Mouse (Mus musculus): ENCODE data around the gene Cst11.
"Not testable (repeated sequence)": the region's sequence is repeated elsewhere in the genome, so short reads cannot be mapped to it uniquely, and the experiment has no call there.

Cst11 gene

DNA sequence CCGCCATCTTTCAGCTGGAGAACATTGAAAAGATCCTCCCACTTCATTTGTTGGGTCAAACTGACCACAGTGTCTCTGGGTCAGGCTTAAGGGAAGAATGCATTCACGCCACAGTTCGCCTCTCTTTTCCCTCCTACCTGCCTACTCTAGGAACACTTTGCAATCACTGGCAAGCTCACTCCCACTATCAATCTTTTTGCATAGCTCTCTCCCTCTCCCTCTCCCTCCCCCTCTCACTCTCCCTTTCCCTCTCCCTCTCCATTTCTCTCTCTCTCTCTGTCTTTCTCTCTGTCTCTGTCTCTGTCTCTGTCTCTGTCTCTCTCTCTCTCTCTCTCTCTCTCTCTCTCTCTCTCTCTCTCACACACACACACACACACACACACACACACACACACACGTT, at the start of gene Cst11:
Cst11 (minus strand) TSS at position 101 of the 400 bp plus-strand sequence.
- DNase-seq, result not testable (repeated sequence)

DNA sequence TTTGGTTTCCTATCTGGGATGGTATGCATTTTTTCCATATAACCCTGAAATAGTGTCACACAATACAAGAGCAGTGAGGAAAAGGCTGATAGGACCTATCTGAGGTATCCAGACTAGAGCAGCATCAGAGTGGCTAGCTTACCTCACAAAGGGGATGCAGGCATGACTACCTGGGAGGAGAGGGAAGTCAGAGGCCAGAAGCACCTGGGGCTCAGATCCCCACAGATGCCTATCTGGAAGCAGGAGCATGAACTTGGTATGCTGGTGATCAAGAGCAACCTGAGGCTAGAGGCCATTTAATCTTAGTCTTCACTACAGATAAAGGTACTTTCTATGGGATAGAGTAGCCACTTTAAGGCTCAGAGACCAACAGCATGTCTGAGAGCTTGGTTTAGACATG, 48.6 kb upstream of the Cst11 start, which contains the start of gene Cst13:
Cst13 (plus strand) TSS at position 173 of the 400 bp plus-strand sequence.
- no peak for DNase-seq

DNA sequence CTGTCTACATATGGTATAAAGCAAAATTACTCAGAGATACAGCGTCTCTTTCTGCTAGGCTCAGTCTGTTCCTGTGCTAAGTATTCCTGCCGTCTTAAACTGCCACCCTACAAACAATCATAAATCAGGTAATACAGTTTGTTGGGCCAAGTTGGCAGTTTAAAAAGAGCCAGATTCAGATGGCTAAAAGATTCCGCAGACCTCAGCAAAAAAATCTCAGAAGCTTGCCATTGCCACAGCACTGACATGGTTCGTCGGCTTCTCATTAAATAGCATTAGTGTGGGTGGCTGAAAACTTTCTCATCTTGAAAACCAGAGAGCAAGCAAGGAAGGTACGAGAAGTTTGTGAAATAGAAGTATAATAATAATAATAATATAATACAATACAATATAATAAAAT, 35.4 kb upstream of the Cst11 start:
- DNase-seq, result no peak

DNA sequence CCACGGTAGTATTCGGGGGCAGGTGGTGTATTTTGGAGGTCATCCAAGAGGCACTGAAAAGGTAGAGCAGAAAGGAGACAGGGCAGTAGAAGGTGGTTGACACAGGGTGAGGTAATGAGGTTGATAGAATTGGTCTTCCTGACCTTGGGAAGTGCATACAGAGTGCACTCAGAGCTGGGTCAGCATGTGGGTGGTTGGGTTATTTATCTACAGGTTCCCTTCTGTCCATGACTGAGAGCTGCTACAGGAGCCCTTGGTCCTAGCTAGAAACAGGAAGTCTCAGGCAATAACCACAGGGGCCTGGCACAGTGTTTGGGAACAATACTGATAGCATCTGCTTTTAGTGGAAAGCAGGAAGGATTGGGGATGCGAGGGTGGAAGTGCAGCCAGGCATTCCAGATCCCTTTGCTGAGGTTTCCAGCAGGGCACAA, 30.2 kb upstream of the Cst11 start:
- peak in 1 of 2 experiments; percentile 5 for DNase-seq

DNA sequence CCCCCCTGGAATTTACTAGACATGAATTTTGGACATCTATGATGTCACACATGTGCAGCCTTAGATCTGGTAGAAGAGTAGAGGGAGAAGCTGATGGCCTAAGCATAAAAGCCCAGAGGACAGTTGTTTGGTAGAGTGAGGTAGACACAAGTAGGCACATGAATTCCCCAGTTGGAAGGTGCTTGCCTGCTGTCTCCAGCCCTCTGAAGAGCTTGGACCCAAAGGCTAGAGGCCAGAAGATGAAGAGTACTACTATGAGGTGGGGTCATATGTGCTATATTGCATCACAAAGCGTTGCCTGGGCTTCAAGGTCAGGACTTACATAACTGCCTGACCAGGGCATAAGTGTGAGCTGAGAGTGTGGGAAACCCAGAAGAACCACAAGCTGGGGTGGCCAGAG, 27.2 kb upstream of the Cst11 start, which contains the start of gene Cst8:
Cst8 (plus strand) TSS at position 301 of the 400 bp plus-strand sequence.
- DNase-seq, result no peak

DNA sequence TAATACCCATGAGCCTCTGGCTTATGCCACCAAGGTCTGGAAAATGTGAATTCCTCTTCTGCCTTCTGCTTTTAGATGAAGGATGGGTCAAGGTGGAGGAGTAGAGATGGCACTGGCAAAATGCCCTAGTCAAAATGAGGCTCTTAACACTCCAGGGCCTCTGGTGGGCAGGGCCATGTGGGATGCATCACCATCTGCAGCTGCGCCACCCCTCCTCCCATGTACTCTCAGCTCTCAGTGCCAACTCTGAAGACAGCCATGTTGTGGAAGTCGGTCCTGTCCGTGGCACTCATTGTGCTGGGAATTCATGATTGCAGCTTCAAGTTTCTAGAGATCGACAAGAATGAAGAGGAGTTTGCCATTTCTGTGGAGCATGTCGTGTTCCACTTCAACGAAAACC, 17.8 kb upstream of the Cst11 start, which contains the start of gene Cst12:
Cst12 (plus strand) TSS at position 220 of the 400 bp plus-strand sequence.
- no peak for DNase-seq

GRCm38 (mm10) chr2:148781709-148782108, 10.4 kb upstream of the Cst11 start, which contains the start of gene 8030411F24Rik:
Gene 8030411F24Rik, plus strand, starts transcription at chr2:148782009.
- no peak for DNase-seq

DNA sequence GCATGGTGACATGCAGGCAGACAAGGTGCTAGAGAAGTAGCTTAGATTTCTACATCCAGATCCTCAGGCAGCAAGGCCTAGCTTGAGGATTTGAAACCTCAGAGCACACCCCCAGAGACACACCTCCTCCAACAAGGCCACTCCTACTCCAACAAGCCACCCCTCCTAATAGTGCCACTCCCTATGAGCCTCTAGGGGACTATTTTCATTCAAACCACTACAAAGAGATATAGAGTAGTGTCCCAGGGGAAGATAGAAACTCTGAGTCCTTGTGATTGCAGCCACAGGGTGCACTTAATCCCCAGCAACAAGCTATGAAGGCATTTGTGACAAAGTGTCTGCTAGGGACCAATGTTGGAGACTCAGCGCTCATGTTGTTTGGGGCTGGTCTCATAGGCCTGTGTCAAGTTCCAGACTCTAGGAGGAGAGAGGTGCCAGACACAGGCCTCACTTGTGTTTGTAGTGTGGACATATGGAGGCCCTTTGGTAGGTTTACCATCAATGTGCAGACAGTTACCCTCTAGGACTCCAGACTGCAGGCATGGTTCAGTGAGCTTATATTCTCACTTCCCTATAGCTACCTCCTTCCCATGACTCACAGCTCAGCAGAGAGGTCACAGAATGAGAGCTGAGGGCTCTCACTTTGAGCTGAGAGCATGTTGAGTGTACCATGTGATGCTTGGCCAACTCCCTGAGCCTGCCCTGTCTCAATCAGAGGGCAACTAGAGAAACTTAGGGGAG, 7.5 kb downstream of the Cst11 start:
- no peak for DNase-seq

- DNase-seq, result no peak
These were observed 16.9 kb downstream of the Cst11 start for GRCm38 (mm10) chr2:148754310-148754846.

DNA sequence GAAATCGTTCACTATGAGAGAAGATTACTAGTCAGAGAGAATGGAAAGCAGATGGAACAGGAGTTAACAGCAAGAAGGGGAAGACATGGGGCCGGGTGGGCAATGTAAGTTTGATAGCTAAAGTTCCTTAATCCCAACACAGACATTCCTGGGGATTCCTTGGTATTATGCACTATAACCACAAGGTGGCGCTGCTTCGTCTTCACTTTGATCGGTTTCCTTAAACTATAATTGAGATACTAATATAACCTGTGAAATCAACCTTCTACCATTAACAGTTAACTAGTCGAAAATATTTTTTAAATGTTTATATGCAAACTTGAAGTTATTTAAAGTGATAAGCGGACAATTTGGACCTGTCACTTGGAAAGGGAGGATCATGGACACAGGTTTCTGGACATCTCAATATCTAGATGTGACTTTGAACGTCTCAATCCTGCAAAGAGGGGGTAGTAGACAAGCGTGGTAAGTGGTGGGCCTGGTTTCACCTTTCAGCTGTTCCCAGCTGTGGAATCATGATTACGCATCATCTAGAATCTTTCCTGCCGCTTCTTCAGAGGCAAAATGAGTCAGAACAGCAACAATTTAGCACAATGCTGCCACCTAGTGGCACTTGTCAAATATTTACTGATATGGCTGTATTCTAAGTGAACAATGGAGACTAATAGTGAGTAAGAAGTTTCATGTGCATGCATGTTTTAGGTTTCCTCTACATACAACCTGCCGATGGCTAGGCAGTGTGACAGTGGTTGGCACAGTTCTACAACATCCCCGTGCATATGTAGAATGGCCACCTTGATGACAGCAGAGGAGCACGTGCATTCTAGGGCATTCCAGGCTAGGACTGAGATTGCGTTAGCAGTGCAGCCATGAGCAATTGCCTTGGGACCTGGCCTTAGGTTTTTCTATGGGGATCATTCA, 19.1 kb downstream of the Cst11 start:
- DNase-seq, result peak; percentile 68 to 79

GRCm38 (mm10) chr2:148750058-148750457, 21.2 kb downstream of the Cst11 start, which contains the start of gene Cstl1:
Gene Cstl1, plus strand, starts transcription at chr2:148750358.
- DNase-seq, result no peak

DNA sequence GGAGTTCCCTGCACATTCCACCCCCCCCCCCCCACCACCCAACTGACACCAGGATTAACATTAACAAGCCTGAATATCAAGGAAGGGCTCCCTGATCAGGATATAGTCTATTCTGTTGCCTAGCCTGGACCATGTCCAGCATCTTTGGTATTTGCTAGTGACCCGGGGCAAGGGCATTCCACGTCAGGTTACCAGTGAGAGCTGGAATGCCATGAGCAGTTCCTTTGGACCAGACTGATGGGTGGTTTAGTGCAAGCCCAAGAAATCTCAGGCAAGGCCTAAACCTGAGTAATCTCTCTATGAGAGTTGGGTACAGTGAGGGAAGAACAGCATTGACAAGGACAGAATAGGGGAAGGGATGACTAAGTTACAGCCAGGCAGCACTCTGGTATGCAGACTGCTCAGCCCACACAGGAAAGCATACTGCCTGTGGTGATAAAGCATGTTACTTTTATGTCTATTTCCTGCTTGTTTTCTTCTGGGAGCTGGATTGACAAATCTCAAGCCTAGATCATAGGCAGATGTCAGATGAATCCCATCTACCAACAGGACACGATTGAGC, 27.4 kb downstream of the Cst11 start:
- no peak for DNase-seq

GRCm38 (mm10) chr2:148743001-148743400, 28.3 kb downstream of the Cst11 start:
- DNase-seq, result no peak

GRCm38 (mm10) chr2:148732327-148733000, 38.8 kb downstream of the Cst11 start, which contains the start of gene Napb:
Gene Napb, minus strand, starts transcription at chr2:148732467.
- DNase-seq, result peak; percentile 94 to 95

DNA sequence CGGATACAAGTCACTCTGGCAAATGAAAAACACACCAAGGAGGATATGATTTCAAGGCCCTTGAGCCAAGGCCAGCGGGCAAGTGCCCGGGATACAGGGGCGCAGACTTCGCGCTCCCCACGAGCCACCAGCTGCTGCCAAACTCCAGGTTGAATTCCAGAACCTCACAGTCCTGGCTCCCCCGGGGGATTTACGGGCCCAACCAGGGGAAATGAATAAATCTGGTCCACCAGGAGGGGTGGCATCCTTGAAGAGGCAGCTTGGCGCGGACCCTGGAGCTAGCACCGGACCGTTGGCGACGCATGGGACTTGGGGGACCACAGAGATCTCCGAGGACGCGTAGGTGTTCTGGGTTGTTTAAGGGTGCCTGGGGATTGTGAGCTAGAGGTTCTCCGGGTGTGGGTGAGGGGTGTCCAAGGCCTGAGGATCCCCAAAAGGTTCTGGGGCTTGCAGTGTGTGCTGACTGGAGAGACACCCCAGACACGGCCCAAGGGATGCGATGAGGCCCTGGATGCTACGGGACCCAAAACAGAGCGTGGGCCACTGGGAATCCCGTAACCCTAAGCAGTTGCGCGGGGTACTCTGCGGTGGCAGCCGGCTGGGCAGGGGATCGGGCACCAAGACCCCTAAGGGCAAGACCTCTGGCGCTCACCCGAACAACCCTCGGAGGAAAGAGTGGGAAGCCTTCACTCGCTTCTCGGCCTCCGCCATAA, 39.5 kb downstream of the Cst11 start:
- DNase-seq, result peak; percentile 19 to 37

DNA sequence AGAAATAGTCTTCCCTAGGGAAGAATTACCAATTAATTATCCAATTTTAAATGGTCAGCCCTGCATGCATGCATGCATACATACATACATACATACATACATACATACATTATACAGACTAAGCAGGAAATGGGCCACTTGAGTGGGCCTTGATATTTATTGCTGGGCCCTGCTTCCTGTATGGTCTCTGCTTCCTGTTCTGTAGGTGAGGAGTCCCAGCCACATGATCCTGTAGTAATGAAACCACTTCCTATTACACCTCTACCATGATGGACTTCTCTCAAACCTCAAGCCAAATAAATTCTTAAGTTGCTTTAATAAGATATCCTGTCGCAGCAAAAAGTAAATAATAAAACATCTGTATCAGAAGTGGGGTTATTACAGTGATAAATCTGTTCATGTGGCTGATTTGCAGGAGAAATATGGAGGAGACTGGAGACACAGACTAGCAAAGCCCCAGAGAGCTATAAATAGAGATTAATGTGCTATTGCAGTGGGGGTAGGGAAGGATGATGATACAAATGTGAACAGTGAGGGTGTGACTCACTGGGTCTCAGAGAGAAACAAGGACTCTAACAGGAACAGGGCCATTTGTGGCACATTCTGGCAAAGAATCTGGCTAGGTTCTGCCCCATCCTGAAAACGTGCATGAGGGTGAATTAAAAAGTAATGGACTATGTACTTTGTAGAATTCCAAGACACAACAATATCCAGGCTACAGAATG, 51.9 kb downstream of the Cst11 start:
- DNase-seq, result no peak

Measured in kidney, postnatal 4 days (tissue).